Mouse (Mus musculus): ENCODE data around the gene Pramel1. TPM values are rescaled to one million over a fixed set of nuclear protein-coding genes. Genes with fewer than 3 reads are reported as not detected.
"Not testable (repeated sequence)": the region's sequence is repeated elsewhere in the genome, so short reads cannot be mapped to it uniquely, and the experiment has no call there.

Gene Pramel1
- not detected for total RNA-seq (2021)
- long read RNA-seq, experiment 1 = 0 reads
- long read RNA-seq, experiment 2 = 0 reads

- DNase-seq = no peak
- intact Hi-C loops (cut with DNase I) = no loop called here
These were observed at the start of gene Pramel1 for GRCm38 (mm10) chr4:143394181-143394580. Gene Pramel1 (plus strand): TSS chr4:143394428.

GRCm38 (mm10) chr4:143345491-143345890, 48.7 kb upstream of the Pramel1 start:
- DNase-seq; intact Hi-C loops (cut with DNase I): not testable (repeated sequence)

- DNase-seq = peak; percentile 26 to 55
- intact Hi-C loops (cut with DNase I) = no loop called here
These were observed 45.5 kb upstream of the Pramel1 start for GRCm38 (mm10) chr4:143348678-143349077.

- intact Hi-C loops (cut with DNase I) = no loop called here
These were observed 44.7 kb upstream of the Pramel1 start, which contains the start of gene Lrrc38 for GRCm38 (mm10) chr4:143349484-143349906. Gene Lrrc38 (plus strand): TSS chr4:143349757.

GRCm38 (mm10) chr4:143350047-143351015, 43.9 kb upstream of the Pramel1 start:
- intact Hi-C loops (cut with DNase I) = loop anchor here (2.0 kb wide), 1 partner anchor 20 kb away; no protein-coding TSS in a partner anchor
- no peak for DNase-seq

More at GRCm38 (mm10) chr4:143349484-143349906, 44.7 kb upstream of the Pramel1 start, which contains the start of gene Lrrc38:
- DNase-seq = peak; percentile 62 to 63

DNA sequence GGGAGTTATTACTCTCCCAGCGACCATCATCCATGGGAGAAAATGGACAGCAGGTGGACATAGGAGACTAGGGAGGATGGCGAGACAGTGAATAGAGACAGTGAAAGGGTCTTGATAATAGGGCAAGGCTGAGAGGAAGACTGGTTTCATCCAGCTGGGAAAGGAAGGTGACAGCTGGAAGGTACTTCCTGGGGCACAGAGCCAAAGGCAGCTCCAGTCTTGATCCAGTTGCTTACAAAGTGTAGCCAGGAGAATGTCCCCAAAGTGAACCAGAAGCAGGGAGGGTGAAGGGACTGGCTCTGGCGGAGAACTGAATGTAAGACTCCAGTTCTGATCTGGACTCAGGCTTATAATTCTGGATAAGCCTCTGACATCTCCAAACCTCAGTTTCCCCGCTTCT, 41.9 kb upstream of the Pramel1 start:
- intact Hi-C loops (cut with DNase I) = no loop called here
- no peak for DNase-seq

- DNase-seq = no peak
- intact Hi-C loops (cut with DNase I) = no loop called here
These were observed 32.7 kb upstream of the Pramel1 start for GRCm38 (mm10) chr4:143361520-143361919.

GRCm38 (mm10) chr4:143366415-143367041, 27.7 kb upstream of the Pramel1 start:
- no peak for DNase-seq
- intact Hi-C loops (cut with DNase I) = no loop called here

DNA sequence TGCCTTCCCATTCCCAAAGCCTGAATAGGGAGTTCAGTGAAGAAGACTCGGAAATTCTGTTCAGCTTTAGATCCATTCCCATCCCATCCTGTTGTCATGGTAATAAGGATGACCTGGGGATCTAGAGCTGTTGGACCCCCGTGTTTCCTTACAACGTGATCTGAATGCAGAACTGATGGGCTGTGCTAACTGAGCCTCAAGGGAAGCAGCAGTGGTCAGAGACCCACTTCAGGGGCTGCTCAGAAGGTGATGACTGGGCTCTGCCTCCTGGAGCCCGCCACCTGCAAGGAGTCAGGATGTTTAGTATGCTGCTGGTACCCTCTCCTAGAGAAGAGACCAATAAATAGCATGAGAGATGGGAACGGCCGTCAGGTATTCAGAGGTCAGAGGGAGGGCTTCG, 14.7 kb upstream of the Pramel1 start:
- intact Hi-C loops (cut with DNase I) = loop anchor here (1.0 to 5.0 kb wide), 2 partner anchors 54 to 842 kb away; no protein-coding TSS in a partner anchor
- DNase-seq = no peak

- no peak for DNase-seq
- intact Hi-C loops (cut with DNase I) = loop anchor here (1.0 to 10.0 kb wide), 4 partner anchors 55 to 843 kb away; no protein-coding TSS in a partner anchor
These were observed 14.1 kb upstream of the Pramel1 start for GRCm38 (mm10) chr4:143379931-143380715.

- DNase-seq = peak in 1 of 2 experiments; percentile 30
- intact Hi-C loops (cut with DNase I) = loop anchor here (5.0 to 10.0 kb wide), 2 partner anchors 123 to 346 kb away; no protein-coding TSS in a partner anchor
These were observed 13.6 kb upstream of the Pramel1 start for GRCm38 (mm10) chr4:143380716-143381004.

DNA sequence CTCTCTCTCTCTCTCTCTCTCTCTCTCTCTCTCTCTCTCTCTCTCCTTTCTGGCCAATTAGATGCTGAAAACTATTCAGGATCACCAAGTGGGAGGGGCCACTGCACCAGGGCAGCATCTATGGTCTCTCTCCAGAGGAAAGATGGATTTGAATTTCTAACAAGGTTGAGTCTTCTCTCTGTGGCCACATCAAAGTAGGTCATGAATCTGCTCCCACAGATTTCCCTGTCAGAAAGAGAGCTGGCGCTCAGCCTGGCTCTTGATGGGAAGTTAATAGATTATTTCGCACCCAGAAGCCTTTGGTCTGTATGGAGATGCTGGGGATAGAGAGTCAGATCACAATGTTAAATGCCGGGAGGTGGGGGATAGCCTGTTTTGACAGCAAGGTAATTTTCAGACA, 12.1 kb upstream of the Pramel1 start:
- intact Hi-C loops (cut with DNase I) = loop anchor here (5.0 to 10.0 kb wide), 2 partner anchors 125 to 347 kb away; no protein-coding TSS in a partner anchor
- no peak for DNase-seq

DNA sequence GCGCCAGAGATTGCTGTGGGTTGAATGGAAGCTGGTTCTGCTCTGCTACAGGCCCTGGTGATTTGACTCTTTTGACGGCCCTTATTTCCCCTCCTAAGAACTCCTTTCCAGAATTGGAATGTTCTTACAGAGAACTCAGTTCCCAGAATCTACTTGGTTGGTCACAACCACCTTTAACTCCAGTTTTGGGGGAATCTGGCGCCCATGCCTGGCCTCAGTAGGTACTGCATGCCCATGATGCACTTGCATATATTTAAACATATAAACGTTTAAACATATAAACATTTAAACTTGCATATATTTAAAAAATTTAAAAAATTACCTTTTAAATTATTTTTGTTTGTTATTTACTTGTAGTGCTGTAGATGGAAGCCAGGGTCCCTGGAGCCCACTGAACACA, 10.6 kb upstream of the Pramel1 start:
- intact Hi-C loops (cut with DNase I) = loop anchor here (5.0 to 10.0 kb wide), 2 partner anchors 126 to 349 kb away; no protein-coding TSS in a partner anchor
- no peak for DNase-seq

GRCm38 (mm10) chr4:143388955-143389702, 5.1 kb upstream of the Pramel1 start:
- DNase-seq = peak; percentile 11 to 33
- intact Hi-C loops (cut with DNase I) = loop anchor here (10.0 kb wide), 1 partner anchor 354 kb away; no protein-coding TSS in a partner anchor

- intact Hi-C loops (cut with DNase I) = no loop called here
- no peak for DNase-seq
These were observed 17.5 kb downstream of the Pramel1 start for GRCm38 (mm10) chr4:143411566-143412218.

- DNase-seq = peak; percentile 83 to 92
- intact Hi-C loops (cut with DNase I) = no loop called here
These were observed 18.2 kb downstream of the Pramel1 start, which contains the start of gene Pramef8 for GRCm38 (mm10) chr4:143412219-143413092. Gene Pramef8 (plus strand): TSS chr4:143412426.

- intact Hi-C loops (cut with DNase I) = no loop called here
- DNase-seq = no peak
These were observed 19.4 kb downstream of the Pramel1 start for GRCm38 (mm10) chr4:143413621-143414020.

- intact Hi-C loops (cut with DNase I) = no loop called here
- no peak for DNase-seq
These were observed 19.9 kb downstream of the Pramel1 start for GRCm38 (mm10) chr4:143414121-143414520.

All from gastrocnemius, postnatal 36 days (tissue).